Mouse (Mus musculus) limb, embryonic 14.5 days (tissue): Measurements from ENCODE around the gene Csnk1d. TPM values are rescaled to one million over a fixed set of nuclear protein-coding genes. Genes with fewer than 3 reads are reported as not detected.

Experiments used
- ATAC-seq: fragments of 200-750 bp; cut with Nextera tagmentation; 2 replicates; pipeline ENCODE4 v1.8.0; 2017; ENCODE audit warnings: low read depth, moderate number of reproducible peaks, moderate TSS enrichment; ENCODE audit not compliant: low FRiP score
- DNase-seq: peaks from one replicate; pipeline ENCODE4 v3.0.0-alpha.2; 2015; ENCODE audit warnings: low spot score
- H3K27ac ChIP-seq: fragments of 300-500 bp; sonication (generic); replicated peaks from 2 replicates; pipeline ENCODE4 v1.5.1; 2014; ENCODE audit warnings: low read depth, mild to moderate bottlenecking, low read length, moderate library complexity, mixed read lengths
- H3K27me3 ChIP-seq: fragments of 300-500 bp; sonication (generic); 2 replicates; pipeline ENCODE4 v1.6.1; 2014; ENCODE audit warnings: low read length, mixed read lengths; ENCODE audit not compliant: control insufficient read depth, insufficient read depth
- H3K36me3 ChIP-seq: fragments of 300-500 bp; sonication (generic); 2 replicates; pipeline ENCODE4 v1.6.1; 2014; ENCODE audit warnings: mild to moderate bottlenecking, low read length, moderate library complexity, mixed read lengths; ENCODE audit not compliant: control insufficient read depth, insufficient read depth
- H3K4me1 ChIP-seq: fragments of 300-500 bp; sonication (generic); 2 replicates; pipeline ENCODE4 v1.6.1; 2014; ENCODE audit warnings: antibody characterized with exemption, low read length, mixed read lengths; ENCODE audit not compliant: control insufficient read depth, insufficient read depth
- H3K4me2 ChIP-seq: fragments of 300-500 bp; sonication (generic); replicated peaks from 2 replicates; pipeline ENCODE4 v1.6.1; 2014; ENCODE audit warnings: low read depth, mild to moderate bottlenecking, low read length, moderate library complexity; ENCODE audit not compliant: severe bottlenecking
- H3K4me3 ChIP-seq: fragments of 300-500 bp; sonication (generic); replicated peaks from 2 replicates; pipeline ENCODE4 v1.5.1; 2014; ENCODE audit warnings: low read length
- H3K9ac ChIP-seq: fragments of 300-500 bp; sonication (generic); 2 replicates; pipeline ENCODE4 v1.6.1; 2014; ENCODE audit warnings: mild to moderate bottlenecking, low read depth, low read length, moderate library complexity; ENCODE audit not compliant: severe bottlenecking
- H3K9me3 ChIP-seq: fragments of 300-500 bp; sonication (generic); 2 replicates; pipeline ENCODE4 v1.6.1; 2016; ENCODE audit warnings: low read length; ENCODE audit not compliant: control insufficient read depth
- POLR2A ChIP-seq: fragments of 200-500 bp; IDR thresholded peaks from 2 replicates; pipeline ENCODE4 v1.8.0; 2012; ENCODE audit warnings: inconsistent platforms, mild to moderate bottlenecking, moderate library complexity, borderline replicate concordance; ENCODE audit not compliant: insufficient read depth, insufficient read length; ENCODE audit errors: extremely low read depth
- WGBS: fragments of 180-500 bp; shearing (Covaris S2); extraction: QIAGEN DNeasy Blood & Tissue Kit; methylation state at CpG from one replicate; pipeline ENCODE4 v1.1.7; 2014; 5-methylcytosine and 5-hydroxymethylcytosine counted together
- polyA plus RNA-seq, 2 experiments: library from polyadenylated mRNA; depleted of rRNA in 1 of 2; stranded (reverse) in 1 of 2; unstranded in 1 of 2; fragments of >200 nt; fragmentation: Nextera tagmentation in 1 of 2; extraction: Ambion mirVana in 1 of 2; gene quantifications; 2 replicates each; pipeline versions ENCODE4 v1.2.1 to v1.2.3; 2012 to 2014

Gene Csnk1d
- polyA plus RNA-seq, 2 experiments: 65.8 to 140 TPM

DNA sequence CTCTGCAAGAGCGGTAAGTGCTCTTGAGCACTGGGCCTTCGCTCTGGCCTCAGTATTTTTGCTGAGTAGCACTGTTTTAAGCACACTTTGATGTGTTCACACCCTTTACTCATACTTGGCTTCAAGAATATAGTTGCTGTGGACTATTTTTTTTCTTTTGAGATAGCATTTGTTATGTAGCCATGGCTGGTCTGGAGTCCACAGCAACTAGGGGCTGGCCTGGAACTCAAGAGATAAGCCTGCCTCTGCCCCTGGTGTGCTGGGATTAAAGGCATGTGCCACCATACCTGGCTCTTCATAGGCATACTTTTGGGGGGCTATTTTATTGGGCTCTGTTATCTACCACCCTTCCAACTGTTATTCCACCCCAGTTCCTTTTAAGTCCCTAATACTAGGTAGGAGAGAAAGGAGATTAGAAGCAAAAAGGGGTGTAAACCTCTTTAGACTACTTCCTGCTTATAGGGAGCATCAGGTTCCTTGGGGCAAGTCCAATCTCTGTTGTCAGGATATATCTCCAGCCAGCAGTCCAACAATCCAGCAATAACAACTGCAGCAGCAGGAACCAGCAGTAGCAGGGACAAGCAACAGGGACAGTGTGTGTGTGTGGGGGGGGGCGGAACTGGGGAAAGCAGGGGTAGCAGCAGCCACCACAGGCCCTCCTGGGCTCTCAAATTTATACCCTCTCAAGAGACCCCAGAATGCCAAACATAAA is 19.1 kb upstream of the Csnk1d start:
- TF ChIP-seq POLR2A: no peak
- no peaks in the 10 kb centered on the region for H3K27me3 ChIP-seq
- no peak for DNase-seq
- H3K4me1 ChIP-seq: no peaks in the 10 kb centered on the region
- 91% methylated on average over 3 of the region's 3 CpGs for WGBS
- no peak overlapping the region for H3K27ac ChIP-seq
- H3K9me3 ChIP-seq: no peaks in the 10 kb centered on the region
- ATAC-seq: no peak
- H3K36me3 ChIP-seq: no peaks in the 10 kb centered on the region
- no peak overlapping the region for H3K4me2 ChIP-seq
- no peak overlapping the region for H3K9ac ChIP-seq
- no peak overlapping the region for H3K4me3 ChIP-seq

DNA sequence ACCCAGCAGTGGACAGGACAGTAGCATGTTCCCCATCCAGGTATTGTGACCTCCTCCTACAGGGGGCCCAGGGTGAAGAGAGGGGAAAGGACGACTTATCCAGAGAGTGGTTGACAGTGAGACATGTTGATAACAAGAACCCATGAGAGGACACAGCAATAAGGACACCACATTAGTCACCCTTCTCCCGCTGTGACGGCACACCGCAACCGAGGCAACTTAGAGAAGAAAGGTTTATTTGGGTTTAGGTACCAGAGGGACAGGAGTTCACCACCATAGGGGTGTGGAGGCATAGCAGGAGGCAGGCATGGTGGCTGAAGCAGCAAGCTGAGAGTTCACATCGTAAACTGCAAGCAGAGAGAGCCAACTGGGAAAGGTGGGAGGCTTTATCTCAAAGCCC is 15.1 kb upstream of the Csnk1d start:
- Histone ChIP-seq H3K27ac (no peak overlapping the region), H3K4me3 (no peak overlapping the region), H3K9ac (no peak overlapping the region), H3K27me3 (no peaks in the 10 kb centered on the region), H3K4me2 (no peak overlapping the region), H3K4me1 (0 out of 2 replicates have a peak, but pooled peaks cover 2% of the 10 kb centered on the region), H3K9me3 (no peaks in the 10 kb centered on the region), H3K36me3 (no peaks in the 10 kb centered on the region)
- no peak for ATAC-seq
- 70% methylated on average over 6 of the region's 6 CpGs for WGBS
- TF ChIP-seq POLR2A: no peak
- no peak for DNase-seq

DNA sequence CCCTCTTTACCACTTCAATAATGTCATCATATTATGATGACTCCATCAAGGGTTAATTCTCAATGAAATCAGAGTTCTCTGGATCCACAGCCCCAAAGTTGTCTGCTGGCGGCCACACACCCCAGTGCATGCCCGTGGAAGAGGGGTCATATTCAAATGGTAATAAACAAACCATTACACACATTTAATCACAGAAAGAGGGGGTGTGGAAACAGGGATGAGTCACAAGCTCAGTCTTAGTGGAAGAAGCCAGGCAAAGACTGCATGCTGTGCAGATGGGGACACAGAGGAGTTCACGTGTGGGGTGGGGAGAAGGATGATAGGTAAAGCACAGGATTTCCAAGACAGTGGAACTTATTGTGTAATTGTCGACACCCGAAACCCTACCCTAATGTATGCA is 13.2 kb upstream of the Csnk1d start:
- Histone ChIP-seq H3K27ac (no peak overlapping the region), H3K4me3 (no peak overlapping the region), H3K4me1 (0 out of 2 replicates have a peak, but pooled peaks cover 2% of the 10 kb centered on the region), H3K9me3 (no peaks in the 10 kb centered on the region), H3K36me3 (no peaks in the 10 kb centered on the region), H3K4me2 (no peak overlapping the region), H3K27me3 (no peaks in the 10 kb centered on the region), H3K9ac (no peak overlapping the region)
- WGBS: 69% methylated on average over 5 of the region's 5 CpGs
- no peak for ATAC-seq
- no peak for TF ChIP-seq POLR2A
- DNase-seq: no peak

DNA sequence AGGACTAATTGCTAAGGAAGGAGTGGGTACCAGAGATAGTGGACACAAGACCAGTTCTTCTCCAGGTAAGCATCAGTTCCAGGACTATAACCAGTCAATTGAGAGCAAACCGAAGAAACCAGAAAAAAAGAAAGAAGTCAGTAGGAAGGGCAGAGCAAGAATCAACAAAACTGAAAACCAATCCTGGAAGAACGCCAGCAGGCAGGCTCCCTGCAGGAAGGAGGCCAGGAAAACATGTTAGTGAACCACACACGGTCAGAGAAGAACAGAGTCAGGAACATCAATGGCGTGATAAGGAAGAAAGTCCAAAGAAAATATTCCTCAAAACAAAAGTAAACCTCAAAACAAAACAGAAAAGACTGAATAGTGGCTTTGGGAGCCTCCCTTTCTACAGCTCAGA is 10.8 kb upstream of the Csnk1d start:
- Histone ChIP-seq H3K27me3 (no peaks in the 10 kb centered on the region), H3K9me3 (no peaks in the 10 kb centered on the region), H3K4me3 (no peak overlapping the region), H3K9ac (no peak overlapping the region), H3K4me2 (no peak overlapping the region), H3K27ac (no peak overlapping the region), H3K36me3 (no peaks in the 10 kb centered on the region; the same call in 1 of the 2 replicates), H3K4me1 (0 out of 2 replicates have a peak, but pooled peaks cover 2% of the 10 kb centered on the region)
- ATAC-seq (no peak), DNase-seq (no peak)
- TF ChIP-seq POLR2A: no peak
- WGBS: 67% methylated on average over 4 of the region's 4 CpGs

DNA sequence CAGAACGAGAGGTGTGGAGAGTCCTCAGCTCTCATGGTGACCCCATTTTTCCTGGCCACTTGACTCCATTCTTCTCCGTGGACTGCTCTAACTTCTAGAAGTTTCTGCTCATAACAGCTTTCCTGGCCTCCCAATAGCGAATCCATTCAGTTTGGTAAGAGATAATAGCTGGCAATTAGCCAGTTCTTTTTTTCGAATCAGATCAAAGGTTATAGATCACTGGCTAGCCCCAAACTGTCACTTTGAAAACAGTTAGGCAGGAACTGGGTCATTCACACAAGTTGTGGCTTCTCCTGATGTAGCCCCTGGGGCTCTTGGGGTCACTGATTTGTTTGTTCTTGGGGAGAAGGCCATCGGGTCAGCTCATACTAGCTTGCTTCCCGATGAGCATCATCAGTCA is 3.6 kb upstream of the Csnk1d start:
- H3K4me3 ChIP-seq: no peak overlapping the region
- no peak overlapping the region for H3K27ac ChIP-seq
- H3K4me2 ChIP-seq: no peak overlapping the region
- H3K36me3 ChIP-seq: no peaks in the 10 kb centered on the region; the same call in 1 of the 2 replicates
- H3K9ac ChIP-seq: no peak overlapping the region
- no peaks in the 10 kb centered on the region for H3K9me3 ChIP-seq
- DNase-seq (no peak), ATAC-seq (no peak)
- H3K27me3 ChIP-seq: no peaks in the 10 kb centered on the region
- H3K4me1 ChIP-seq: peaks cover 9% of the 10 kb centered on the region
- WGBS: 87% methylated on average over 6 of the region's 6 CpGs
- no peak for TF ChIP-seq POLR2A

DNA sequence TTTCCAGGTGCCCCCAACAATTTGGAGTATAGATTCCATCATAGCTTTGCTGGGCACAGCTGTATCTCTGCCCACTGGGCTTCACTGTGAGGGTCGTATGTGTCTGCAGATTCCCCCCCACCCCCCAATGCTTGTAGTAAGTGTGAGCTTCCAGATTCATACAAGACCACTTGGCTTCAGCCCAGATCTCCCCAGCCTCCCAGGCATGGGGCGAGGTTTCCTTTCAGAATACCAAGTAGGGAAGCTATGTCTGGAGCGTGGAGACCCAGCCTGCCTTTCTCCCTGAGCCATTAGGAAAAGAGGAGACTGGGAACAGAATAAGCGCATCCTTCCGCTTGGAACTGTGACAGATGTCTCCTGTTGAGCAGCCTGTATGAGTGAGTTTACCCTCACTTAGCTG is 2.5 kb upstream of the Csnk1d start:
- Histone ChIP-seq H3K27me3 (no peaks in the 10 kb centered on the region), H3K36me3 (no peaks in the 10 kb centered on the region), H3K4me3 (no peak overlapping the region), H3K9ac (no peak overlapping the region), H3K4me2 (no peak overlapping the region), H3K27ac (no peak overlapping the region), H3K9me3 (no peaks in the 10 kb centered on the region), H3K4me1 (peaks cover 19% of the 10 kb centered on the region)
- no peak for DNase-seq
- WGBS: 80% methylated on average over 5 of the region's 5 CpGs
- no peak for ATAC-seq
- TF ChIP-seq POLR2A: no peak
